ENCODE assay signal across 26 mouse cellular contexts in the genomic region with DNA sequence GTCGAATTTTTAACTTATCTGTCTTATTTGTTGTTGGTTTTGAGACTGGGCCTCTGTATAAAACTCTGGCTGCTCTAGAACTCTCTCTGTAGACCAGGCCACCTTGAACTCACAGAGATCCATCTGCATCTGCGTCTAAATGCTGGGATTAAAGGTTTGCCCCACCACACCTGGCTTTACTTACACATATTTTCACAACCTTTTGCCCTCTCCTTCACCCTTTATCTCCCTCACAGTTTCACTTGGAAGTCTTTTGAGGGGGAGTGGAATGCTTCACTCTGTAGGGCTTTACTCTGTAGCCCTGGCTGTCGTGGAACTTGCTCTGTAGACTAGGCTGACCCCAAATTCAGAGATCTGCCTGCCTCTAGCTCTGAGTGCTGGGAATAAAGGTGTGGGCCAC. TPM values are rescaled to one million over a fixed set of nuclear protein-coding genes. Genes with fewer than 3 reads are reported as not detected.
DNase-seq lines count a peak whose midpoint lies in the region; ATAC-seq and TF ChIP-seq lines count a peak whose summit lies in the region.
"Had no signal": no experiment of that assay in that cellular context is flagged by ENCODE, and none has a peak within 500 bp of the region (broad histone marks: within the 10 kb centered on the region; RNA-seq: fewer than 3 reads in every experiment).

No protein-coding gene starts in this region.

- no peaks in the 10 kb centered on the region for H3K27me3 ChIP-seq in kidney, embryonic 15.5 days
- H3K27me3 ChIP-seq: CH12.LX, Patski had no signal

- H3K9me3 ChIP-seq in ES-E14 (ENCODE audit: control insufficient read depth, insufficient read depth, low read depth, low read length), result no peaks in the 10 kb centered on the region
- no peaks in the 10 kb centered on the region for H3K9me3 ChIP-seq in kidney, embryonic 15.5 days (replicated peaks)
- H3K9me3 ChIP-seq: G1E had no signal

- H3K4me2 ChIP-seq in kidney, embryonic 15.5 days, result no peak overlapping the region

- peaks cover 3 to 9% of the 10 kb centered on the region in 2 experiments; a peak in 3 of 4 replicates for H3K4me1 ChIP-seq in ES-E14 (ENCODE audit: control insufficient read depth in 2 of 2, insufficient read depth in 2 of 2, low read length in 2 of 2, poor library complexity in 1 of 2)
- H3K4me1 ChIP-seq in kidney, embryonic 15.5 days, result no peaks in the 10 kb centered on the region

- H3K27ac ChIP-seq in ES-E14 (ENCODE audit: insufficient read depth, low read depth, low read length, poor library complexity, severe bottlenecking), result no peak overlapping the region; the same call in 1 of the 2 replicates
- H3K27ac ChIP-seq in kidney, embryonic 15.5 days, result no peak overlapping the region

- 62% methylated on average over 3 of the region's 3 CpGs for WGBS in kidney, embryonic 15.5 days

- DNase-seq in ES-CJ7 (ENCODE audit: low read depth, low spot score), result peak; percentile 85
- DNase-seq in ES-E14 (ENCODE audit: low read depth, low spot score), result peak; percentile 47
- peak; percentile 93 for DNase-seq in R1 (ENCODE audit: low read depth, low spot score)
- peak; percentile 77 for DNase-seq in ZHBTc4 (ENCODE audit: low read depth, low spot score)
- DNase-seq in lung, postnatal 10 days, result no peak
- DNase-seq in layer of hippocampus, postnatal 14 days (ENCODE audit: low spot score in 2 of 2), result no peak
- no peak for DNase-seq in kidney, adult 11 months
- DNase-seq: adrenal gland, adult 2 months; adrenal gland, adult 8-10 months; adrenal gland, postnatal 10 days; adrenal gland, postnatal 14 days; adrenal gland, postnatal 25 days; adrenal gland, postnatal 36 days; B cell, adult 2 months; cerebellum, adult 11 months; cerebellum, adult 11-12 months; cerebellum, adult 18-20 months; cerebellum, adult 2 months; cerebellum, adult 8-10 months; cerebellum, adult 9-10 months had no signal

- no peak overlapping the region for H3K4me3 ChIP-seq in ES-E14 (ENCODE audit: insufficient read depth in 1 of 2, low read depth in 1 of 2, low read length in 2 of 2, poor library complexity in 1 of 2, severe bottlenecking in 1 of 2)
- no peak overlapping the region for H3K4me3 ChIP-seq in kidney, embryonic 15.5 days (replicated peaks)

- no peak overlapping the region for H3K9ac ChIP-seq in ES-E14 (ENCODE audit: insufficient read depth, low read depth, low read length, poor library complexity, severe bottlenecking)
- no peak overlapping the region for H3K9ac ChIP-seq in kidney, embryonic 15.5 days

- peaks cover 6% of the 10 kb centered on the region for H3K36me3 ChIP-seq in ES-E14 (ENCODE audit: control insufficient read depth, insufficient read depth, low read length, poor library complexity, severe bottlenecking)
- peaks cover 74% of the 10 kb centered on the region for H3K36me3 ChIP-seq in kidney, embryonic 15.5 days

- in situ Hi-C loops in ES-E14 (cut with MboI; ENCODE audit: low sequenced_read_pairs in 2 of 2, unreplicated experiment in 2 of 2), result no loop called here

- no peak for ATAC-seq in kidney, embryonic 15.5 days (replicated peaks; ENCODE audit: low FRiP score)
- ATAC-seq: activated CD4-positive, CD25-positive, alpha-beta regulatory T cell, adult 4 months; CD4-positive, CD25-positive, alpha-beta regulatory T cell, adult 4 months; Patski had no signal

TF ChIP-seq in ES-E14, 5 proteins besides CTCF, POLR2A, EP300 and RAD21:
- TF ChIP-seq MAFK (IDR thresholded peaks at IDR 0.05; ENCODE audit: insufficient read depth, low read depth, low read length), result no peak
- no peak for TF ChIP-seq CHD2 (IDR thresholded peaks at IDR 0.05; ENCODE audit: low read depth, low read length)
- TF ChIP-seq ZC3H11A (IDR thresholded peaks at IDR 0.05; ENCODE audit: borderline replicate concordance, low read depth, low read length), result no peak
- TF ChIP-seq HCFC1 (IDR thresholded peaks at IDR 0.05; ENCODE audit: borderline replicate concordance, insufficient read depth, low read length), result no peak
- no peak for TF ChIP-seq ZNF384 (IDR thresholded peaks at IDR 0.05; ENCODE audit: low read depth, low read length)
TF ChIP-seq in ES-E14: peak in this region for 0.

RNA-seq across cellular contexts. Expression of gene Ywhah, which starts 57.0 kb away (rescaled TPM):
- total RNA-seq in ES-E14 (2012; rRNA removed), result 59.4 and 99.0 TPM in 2 replicates
- 362 and 374 TPM in 2 replicates for polyA plus RNA-seq in kidney, embryonic 15.5 days (2015; fragmentation: Nextera tagmentation; extraction: Ambion mirVana)
- total RNA-seq in layer of hippocampus, postnatal 14 days (2021), result 1,000 to 10,000 TPM; 1,367 to 1,478 TPM

Comparison
In these comparisons a context has a peak if more than half of its experiments do, and no peak if none do; other contexts are left out.
1. DNase-seq: peak in ES-CJ7 (single experiment), ES-E14 (single experiment), R1 (single experiment) and ZHBTc4 (single experiment); none in lung, postnatal 10 days (single experiment), layer of hippocampus, postnatal 14 days (0 of 2) and kidney, adult 11 months (single experiment).
2. RNA of gene Ywhah, which starts 57.0 kb away (total RNA-seq): 1,367 to 1,478 TPM in layer of hippocampus, postnatal 14 days; 59.4 to 99.0 TPM in ES-E14; every median in the first group is over 10 times any median in the second.